Mouse (Mus musculus) right cerebral cortex, postnatal 4 days (tissue): ENCODE data around the gene Cfap20.
A peak's percentile ranks its signal among the peaks of the same experiment; 100 is the strongest.

ENCODE experiments used
- DNase-seq: peaks from one replicate; pipeline ENCODE4 v3.0.0-alpha.2; 2022

The Cfap20 gene

DNA sequence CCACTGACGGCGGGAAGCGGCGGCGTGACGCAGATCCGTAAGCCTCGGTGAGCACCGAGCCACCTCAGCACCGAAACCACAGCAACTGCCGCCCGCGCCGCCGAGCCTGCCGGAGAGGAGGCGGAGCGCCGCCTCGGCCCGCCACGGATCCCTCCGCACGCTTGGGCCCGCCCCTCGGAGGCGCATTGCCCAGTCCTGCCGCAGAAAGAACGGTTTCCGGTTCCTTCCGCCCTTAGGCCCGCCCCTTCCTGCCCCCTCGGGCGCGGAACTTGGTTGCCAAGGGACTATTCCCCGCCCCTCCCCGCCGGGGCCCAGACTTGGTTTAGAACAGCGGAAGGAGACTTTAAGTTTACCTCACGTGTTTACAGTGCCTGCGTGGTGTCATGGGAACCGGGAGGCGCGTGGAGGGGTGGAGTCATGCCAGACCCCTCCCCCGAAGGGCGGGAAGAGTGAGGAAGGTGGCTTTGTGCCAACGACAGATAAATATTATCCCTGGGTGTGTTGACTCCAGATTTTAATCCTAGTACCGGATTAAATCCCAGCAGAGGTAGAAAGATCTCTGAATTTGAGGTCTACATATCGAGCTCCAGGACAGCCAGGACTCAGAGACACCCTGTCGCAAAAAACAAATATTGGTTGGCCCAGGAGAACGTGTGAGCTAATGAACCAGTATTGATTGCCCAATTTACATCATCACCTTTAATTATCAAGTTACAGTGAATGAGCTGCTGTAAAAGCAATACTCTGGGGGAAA is at the start of gene Cfap20:
Gene Cfap20, minus strand, starts transcription at position 184 of the 754 bp plus-strand sequence.
- DNase-seq = peak; percentile 98

DNA sequence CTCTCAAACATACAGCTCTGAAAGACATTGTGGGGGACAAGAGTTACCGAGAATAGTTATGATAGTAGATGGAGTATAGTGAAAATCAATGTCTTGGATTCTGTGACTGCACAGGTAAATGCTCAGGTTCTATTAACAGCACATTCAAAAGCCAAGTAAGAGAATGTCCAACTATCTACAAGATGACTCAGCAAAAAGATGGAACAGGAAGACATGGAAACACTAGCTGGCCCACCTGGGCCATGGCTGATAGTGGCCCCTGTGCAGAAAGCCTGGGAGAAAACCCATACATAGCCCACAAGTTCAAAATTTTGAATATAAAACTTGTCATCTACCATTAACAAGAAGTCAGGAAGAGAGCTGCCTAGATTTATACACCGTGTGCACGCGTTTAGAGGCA is 35.3 kb upstream of the Cfap20 start:
- DNase-seq = no peak

DNA sequence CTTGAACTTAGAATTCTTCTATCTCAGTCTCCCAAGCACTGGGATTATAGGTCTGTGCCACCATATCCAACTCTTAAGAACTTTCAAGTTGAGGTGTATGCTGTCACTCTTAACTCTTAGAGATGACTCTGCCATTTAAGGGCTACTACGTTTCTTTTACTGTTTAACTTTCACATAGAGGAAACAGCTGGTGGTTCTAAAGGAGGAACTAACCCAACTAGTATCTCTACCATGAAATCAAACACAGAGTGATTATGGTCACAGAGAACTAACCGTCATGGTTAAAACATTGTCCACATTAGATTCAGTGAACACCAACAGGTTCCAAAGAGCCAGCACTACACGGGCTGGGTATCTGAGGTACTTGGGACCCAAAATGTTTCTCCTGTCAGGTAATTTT is 34.3 kb upstream of the Cfap20 start:
- no peak for DNase-seq

DNA sequence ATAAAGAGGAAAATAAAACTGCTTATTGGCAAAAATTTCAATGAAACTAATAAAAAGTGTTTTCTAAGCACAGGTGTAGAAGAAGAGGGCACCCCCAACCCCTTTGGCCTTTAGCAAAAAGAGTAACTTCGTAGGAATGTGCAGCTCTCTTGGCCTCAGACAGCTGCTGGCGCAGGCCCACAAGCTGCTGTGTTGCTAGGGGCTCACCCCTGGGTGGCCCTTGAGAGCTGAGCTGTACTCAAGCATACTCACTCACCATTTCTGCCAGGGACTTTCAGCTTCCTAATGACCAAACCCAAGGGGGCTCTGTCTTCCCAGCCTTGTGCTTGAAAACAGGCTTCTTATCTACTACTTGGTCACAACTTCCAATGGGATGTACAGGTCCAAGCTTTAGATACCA is 31.9 kb upstream of the Cfap20 start:
- DNase-seq = no peak

- DNase-seq = no peak
These were observed 17.8 kb upstream of the Cfap20 start for GRCm38 (mm10) chr8:95452518-95452917.

DNA sequence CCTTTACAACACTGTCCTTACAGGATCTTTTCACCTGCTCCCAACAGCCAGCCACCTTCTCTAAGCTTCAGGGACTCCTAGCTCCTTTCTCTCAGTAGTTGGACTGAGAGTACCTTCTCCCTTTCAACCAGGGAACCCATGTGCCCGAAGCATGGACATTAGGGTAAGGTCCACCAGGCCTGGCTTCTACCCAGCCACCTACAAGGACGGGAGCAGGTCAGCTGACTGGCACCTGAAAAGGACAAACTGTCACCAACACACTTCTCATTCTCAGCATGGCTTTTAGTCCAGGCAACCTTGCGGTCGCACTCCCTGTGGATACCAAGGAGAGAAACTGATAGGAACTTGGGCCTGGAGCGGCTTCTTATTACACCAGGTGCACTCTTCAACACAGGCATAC is 15.6 kb upstream of the Cfap20 start:
- no peak for DNase-seq

DNA sequence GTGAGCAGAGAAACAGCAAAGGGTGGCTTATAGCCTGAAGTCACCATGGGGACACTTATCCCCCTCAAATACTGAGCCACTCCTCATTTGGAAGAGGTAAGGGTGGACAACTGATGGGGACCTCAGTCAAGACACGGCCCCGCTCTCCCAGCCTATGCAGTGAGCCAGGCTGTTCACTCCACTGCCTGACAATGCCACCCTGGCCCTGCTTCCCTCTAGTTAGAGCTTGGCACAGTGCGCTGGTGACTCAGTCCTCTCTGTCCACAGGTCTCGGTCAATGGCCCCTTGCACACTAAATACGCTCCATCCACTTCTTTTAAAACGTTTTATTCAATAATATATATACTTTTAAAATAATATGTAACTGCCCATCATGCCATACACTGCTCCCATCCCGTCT is 13.0 kb upstream of the Cfap20 start:
- DNase-seq = no peak

GRCm38 (mm10) chr8:95445042-95445441 is 10.4 kb upstream of the Cfap20 start:
- DNase-seq = no peak

GRCm38 (mm10) chr8:95441491-95442039 is 6.9 kb upstream of the Cfap20 start:
- DNase-seq = no peak

DNA sequence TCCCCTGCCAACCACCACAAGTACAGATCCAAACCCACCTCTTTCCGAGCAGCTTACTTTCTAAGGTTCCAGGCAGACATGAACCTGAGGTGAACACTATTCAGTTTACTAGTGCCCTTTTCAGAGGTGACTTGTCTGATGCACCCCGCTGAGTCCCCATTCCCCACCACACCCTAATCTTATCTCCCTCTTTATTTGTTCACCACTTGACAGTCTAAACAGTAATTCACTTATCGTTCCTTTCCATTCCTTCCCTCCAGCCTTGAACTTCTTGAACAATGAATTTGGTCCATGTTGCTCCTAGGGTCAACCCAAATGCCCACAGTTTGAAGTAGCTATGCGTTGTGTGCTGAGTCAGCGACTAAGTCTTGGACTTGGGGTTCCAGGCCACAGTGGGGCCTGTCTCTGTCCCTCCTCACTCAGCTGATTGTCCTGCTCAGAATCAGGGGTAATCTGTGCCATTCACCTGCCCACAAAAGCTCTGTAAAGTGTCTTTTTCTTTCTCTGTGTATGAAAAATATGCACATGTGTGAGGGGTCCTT is 5.6 kb upstream of the Cfap20 start:
- DNase-seq = no peak

DNA sequence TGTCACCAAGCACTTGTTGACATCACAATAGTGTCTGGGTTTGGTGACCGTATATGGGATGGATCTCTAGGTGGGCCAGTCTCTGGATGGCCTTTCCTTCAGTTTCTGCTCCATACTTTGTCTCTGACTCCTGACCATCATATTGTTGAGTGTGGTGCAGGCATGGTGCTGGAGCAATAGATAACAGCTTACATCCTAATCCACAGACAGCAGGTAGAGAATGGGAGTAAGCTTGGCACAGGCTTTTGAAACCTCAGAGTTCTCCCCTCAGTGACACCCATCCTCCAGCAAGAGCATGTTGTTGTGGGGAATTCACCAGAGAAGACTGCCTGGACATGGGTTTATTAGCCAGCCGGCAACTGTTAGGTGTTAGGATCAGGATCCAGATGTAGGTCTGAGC is 4.8 kb upstream of the Cfap20 start:
- DNase-seq = no peak

GRCm38 (mm10) chr8:95437341-95437992 is 2.8 kb upstream of the Cfap20 start:
- DNase-seq = no peak

GRCm38 (mm10) chr8:95435930-95436329 is 1.3 kb upstream of the Cfap20 start:
- DNase-seq = no peak

DNA sequence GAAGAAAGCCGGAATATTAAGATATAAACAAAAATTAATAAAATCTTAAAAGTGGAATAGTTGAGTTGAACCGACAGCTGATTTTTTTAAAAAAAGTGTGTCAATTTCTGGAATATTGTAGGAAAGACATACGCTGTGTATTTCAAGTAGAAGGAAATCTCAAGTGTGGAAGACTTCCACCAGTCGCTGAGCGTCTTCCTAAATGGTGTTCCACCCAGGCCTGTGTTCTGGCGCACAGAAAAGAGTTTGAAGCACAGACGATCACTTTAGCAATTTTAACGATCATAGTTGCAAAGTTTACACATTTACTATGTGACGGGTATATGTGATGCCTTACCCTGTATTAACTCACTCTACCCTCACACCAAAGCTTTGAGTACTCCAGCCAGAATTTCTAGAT is 802 bp upstream of the Cfap20 start:
- no peak for DNase-seq

DNA sequence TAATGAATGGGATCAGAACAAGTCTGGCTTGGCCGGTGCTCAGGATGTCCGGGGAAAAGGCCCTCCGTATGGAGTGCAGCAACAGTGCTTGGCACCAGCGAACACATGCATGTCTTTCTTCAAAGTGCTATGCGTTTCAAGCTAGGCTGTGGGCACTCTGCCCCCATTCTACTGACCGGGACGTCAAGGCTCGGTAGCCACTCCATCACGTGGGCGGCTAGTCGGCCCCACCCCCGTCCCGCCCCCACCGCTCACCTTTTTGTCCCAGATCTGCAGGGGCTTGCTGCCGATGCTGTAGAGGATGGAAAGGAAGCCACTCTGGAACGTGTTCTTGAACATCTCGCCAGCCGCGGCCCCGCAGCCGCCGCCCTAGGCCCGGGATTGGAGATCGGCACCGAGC is 436 bp downstream of the Cfap20 start:
- DNase-seq = no peak

DNA sequence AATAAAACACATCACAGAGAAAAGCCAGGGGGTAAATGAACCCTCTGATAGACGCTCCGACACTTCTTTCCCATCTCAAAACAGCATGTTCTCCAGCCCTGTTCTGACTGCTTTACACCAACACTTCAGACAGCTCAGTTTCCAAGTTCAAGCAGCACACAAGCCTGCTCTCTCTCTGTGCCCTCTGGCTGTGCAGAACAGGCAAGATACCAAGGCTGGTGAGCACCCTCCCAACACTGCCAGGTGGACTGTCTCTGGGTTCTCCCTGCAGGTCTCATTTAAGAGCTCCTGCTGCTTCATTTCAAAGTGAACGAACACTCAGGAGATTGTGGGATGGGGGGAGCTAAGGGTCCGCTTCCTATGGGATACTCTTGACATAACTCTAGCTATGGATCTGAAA is 1.5 kb downstream of the Cfap20 start:
- DNase-seq = no peak

- no peak for DNase-seq
These were observed 2.2 kb downstream of the Cfap20 start for GRCm38 (mm10) chr8:95432471-95432870.

- peak; percentile 53 for DNase-seq
These were observed 4.7 kb downstream of the Cfap20 start for GRCm38 (mm10) chr8:95429945-95430344.

GRCm38 (mm10) chr8:95427594-95428535 is 6.8 kb downstream of the Cfap20 start:
- peak; percentile 70 for DNase-seq

GRCm38 (mm10) chr8:95426781-95427281 is 7.8 kb downstream of the Cfap20 start:
- DNase-seq = no peak

DNA sequence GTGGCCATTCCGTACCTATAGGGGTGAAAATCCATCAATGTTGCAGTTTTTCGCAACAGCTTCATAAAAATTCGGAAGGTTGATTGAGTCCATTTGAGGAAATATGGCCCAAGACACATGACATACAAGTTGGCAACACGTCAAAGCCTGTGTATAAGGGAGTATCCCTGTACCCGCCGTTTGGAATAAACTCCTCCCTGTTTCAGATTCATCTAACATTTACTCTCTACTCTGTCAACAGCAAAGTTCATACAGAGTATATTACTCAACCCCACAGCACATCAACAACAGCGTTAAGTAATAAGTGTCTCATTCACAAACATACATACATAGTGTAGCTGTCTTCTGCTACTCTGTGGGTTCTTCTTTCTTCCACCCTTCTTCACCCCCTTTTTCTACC is 10.0 kb downstream of the Cfap20 start:
- DNase-seq = no peak

GRCm38 (mm10) chr8:95422193-95422810 is 12.4 kb downstream of the Cfap20 start:
- DNase-seq = no peak
